Mouse (Mus musculus) retina, postnatal 1 day (tissue): ENCODE results near the gene Defb18.
"Not testable (repeated sequence)": the region's sequence is repeated elsewhere in the genome, so short reads cannot be mapped to it uniquely, and the experiment has no call there.

ENCODE experiments used
- DNase-seq: peaks from one replicate; pipeline ENCODE4 v3.0.0-alpha.2; 2012

Gene Defb18

DNA sequence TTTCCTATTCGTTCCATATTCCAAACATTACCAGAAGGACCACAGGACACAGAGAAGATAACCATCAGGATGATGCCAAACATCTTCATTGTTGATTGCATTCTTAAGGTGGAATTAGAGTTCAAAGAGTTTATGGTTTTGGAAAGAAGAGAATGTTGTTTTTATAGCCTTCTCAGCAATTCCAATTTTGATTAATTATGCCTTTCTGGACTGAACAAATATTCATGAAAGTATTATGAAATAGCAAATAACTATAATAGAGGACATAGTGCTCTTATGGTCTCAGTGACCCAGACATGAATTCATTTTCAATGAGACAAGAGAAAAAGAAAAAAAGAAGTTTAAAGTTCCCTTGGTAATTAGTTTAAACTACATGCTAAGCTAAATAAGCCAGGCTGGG, at the start of gene Defb18:
Defb18 (minus strand) TSS at position 101 of the 400 bp plus-strand sequence.
- DNase-seq = no peak

DNA sequence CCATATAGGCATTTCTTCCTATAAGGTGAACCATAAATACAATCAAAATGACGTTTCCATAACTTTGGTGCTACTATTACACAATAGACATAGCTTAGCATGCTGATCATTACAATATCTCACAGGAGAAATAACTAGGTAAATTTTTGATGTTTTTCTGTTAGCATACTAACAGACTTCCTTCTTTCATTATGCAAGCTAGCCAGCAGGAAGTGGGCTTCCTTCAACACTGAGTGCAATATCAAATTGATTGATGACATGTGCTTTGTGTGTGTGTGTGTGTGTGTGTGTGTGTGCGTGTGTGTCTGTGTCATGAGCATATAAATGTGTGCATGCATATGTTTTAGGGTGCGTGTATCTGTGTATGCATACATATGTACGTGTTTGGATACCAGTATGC, 33.9 kb upstream of the Defb18 start:
- no peak for DNase-seq

DNA sequence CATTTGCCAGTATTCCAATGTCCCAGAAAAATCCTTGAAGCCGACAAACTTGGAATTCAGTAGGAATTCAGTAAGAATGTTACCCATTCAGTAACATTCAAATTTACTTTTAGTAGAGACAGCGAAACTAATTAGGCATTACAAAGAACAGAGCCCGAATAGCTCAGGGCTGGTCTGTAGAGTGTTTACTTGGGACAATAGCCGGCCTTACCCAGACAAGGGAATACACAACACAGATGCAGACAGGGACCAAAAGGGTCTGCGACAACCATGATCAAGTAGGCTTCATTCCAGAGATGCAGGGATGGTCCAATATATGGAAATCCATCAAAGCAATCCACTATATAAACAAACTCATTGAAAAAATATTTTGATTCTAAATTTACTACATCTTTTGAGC, 31.6 kb upstream of the Defb18 start:
- no peak for DNase-seq

DNA sequence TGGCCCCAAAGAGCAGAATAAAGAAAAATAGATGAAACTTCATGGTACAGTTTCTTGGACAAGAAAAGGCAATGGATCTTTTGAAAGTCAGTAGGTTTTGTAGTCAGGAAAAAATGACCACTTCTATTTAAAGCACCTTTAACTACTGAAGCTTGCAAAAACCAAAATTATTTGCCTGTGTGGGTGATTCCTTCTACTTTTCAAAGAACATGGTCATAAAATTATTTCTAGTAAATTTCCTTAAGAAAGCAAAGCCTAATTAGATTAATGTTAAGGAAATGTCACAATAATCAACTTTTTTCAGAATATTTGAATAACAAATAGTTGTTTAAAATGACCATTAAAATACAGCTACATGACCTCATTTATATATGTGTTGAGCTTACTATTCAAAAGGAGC, 27.8 kb upstream of the Defb18 start, which contains the start of gene Defb41:
Defb41 (minus strand) TSS at position 101 of the 400 bp plus-strand sequence.
- no peak for DNase-seq

DNA sequence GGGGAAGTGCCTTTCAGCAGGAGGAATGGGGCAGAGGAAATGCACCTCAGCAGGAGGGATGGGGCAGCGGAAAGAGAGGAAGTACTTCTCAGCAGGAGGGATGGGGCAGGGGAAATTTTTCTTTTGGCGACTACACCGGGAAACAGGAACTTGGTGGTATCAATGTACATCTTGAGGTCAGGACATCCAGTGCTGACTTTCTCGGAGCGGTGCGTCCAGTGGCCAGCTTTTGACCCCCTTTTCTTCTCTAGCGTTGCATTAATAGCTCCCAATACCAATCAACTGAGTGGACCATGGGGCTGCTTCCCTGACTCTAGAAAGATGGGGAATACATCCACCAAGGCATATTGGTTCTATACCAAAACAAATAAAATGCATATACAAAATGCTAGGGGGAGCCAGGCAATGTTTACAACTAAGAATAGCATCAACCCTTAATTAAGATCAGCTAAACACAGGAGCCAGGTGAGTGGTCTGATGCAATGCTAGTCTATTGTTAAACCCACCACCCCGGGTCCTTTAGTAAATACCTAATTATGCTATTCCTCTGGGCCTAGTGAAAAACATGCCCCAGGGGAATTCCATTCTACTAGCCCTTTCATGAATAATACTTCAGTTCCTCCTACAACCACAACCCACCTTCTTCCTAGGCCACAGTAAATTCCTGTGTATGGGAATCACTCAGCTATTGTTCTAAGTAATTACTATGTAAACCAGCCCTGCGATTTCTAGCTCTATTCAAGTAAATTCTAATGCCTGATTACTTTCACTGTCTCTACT, 8.7 kb upstream of the Defb18 start:
- not testable (repeated sequence) for DNase-seq

DNA sequence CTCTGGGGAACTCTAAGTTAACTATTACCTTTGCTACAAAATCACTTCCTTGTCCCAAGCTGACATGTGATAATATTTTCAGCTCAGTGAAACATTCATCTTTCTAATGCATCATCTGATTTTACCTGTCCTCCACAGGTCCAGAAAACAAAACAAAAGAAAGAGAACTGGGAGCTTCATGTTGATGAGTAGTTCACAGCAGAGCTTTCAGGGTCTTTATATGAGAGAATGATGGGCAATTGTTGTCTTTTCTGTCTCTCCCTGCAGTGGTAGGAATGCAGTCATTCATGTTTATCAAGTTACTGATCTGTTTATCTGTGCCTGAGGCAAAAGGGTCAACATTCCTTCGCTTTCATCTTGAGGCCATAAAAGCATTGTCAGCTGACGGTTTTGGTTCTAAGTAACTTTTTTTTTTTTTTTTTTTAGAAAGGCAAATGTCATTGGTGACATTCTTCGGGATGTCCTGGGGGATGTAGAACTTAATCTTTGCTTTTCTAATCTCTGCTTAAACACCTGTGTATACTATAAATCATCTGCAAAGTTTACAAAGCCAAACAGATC, 13.8 kb downstream of the Defb18 start:
- no peak for DNase-seq

DNA sequence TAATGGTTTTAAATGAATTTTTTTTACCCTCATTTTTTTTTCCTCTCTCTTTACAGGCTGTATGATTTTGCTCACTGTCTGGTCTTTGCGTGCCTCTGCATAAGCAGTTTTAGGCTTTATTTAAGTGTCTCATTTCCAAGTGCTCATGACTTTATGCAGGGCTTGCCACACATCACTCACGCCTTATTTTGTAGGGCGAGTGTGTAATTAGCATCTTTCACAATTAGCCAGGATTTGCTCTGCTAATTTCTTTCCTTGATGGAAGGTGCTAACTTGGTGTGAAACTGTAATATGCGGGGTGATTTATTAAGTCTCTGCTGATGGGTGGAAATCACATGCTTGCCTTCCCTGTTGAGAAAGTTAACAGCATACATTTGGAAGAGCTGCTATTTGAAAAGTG, 45.5 kb downstream of the Defb18 start:
- DNase-seq = no peak

DNA sequence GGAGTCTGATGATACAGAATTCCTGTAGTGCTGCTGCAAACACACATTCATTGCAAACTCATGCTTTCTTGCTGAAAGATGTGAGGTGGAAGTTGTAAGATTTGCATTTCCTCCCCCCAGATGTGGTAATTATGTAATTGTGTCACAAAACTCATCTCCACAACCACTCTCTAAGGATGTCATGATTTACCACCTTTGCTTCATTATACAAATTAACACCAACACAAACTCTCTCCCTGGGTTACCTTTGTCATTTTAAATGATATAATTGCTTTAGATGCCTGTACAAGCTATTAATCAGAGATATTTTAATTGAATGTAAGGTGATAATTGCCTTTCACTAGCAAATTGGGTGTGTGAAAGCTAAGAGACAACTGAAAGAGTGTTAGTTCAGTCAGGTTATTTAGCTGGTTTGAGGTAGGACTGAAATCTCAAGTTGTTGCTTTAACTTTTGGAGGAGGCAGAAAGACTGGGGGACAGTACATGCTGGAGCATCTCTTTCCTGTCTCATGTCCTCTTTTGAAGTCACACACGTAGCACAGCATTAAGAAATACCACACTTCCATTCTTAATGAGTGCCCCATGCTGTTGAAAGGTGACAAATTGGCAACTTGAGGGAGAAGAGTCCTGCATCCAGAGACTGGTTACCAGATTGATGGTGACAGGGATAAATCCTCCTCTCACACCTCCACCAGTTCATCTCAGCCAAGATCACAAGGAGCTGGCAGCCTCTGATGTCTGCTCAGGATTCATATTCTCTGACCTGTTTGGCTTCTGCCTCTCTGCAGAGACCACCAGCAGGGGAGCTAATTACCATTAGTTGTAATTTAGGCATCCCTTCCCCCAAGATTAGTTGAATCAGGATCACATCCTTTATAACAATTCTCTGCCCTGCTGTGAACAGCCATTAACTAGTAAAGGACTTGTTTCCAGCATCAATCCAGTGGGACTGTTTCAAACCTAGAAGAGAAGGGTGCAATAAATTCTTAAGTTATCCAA, 46.2 kb downstream of the Defb18 start:
- DNase-seq = peak; percentile 2
